Mouse (Mus musculus): ENCODE data around the gene Prkacb.

The Prkacb gene

DNA sequence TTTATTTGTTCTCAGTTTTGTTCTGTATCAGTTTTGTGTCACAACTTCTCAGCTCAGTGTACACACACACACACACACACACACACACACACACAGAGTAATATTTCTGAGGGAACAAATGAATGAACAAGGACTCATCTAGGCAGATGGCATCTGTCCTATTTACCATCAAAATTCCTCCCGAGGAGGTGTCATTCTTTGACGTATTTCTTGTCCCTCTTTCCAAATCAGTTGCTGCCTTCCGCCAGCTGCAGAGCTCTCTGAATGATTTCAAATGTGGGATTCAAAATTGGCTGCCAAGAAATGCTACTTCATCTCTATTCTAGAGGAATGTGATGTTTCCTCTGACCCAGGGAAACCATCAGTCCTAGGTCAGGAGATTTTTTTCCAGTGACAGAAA lies 89.8 kb downstream of the Prkacb start:
- DNase-seq (ENCODE audit: low read depth, low spot score), result no peak

DNA sequence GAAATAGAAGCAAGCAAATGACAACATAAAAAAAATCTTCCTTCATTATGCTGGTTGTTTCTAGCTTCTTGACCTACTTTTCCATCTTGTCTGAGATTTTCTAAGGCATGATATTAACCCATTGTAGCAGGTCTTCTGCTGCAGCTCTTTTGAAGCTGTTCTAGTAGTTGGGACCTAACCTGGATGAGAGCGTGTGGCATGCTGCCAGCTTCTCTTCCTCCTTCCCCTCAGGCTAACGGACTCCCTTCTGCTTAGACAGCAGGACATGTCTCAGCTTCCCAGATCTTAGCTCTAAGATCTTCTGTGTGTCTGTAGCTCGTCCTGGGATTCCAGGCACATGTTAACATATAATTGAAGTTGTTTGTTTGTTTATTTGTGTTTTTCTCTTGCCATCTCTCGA lies 93.1 kb downstream of the Prkacb start:
- no peak for DNase-seq (ENCODE audit: low read depth, low spot score)

DNA sequence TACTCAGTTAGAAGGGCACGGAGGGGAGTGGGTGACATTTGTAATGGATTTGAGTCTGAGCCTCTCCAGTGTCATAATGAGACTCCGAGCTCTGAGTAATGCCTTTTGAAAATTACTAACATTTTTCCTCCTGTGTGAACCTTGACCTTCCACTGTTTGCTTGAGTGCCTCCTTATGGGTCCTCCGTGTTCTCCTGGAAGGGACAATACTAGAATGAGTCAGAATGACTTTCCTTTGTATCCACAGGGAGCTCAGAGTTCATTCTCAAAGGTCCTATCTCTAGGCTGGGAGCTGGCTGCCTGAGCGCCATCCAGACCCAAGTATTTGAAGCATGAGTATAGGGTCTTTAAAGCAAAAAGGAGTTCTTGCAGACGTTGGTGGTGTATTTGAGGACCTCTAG lies 94.5 kb downstream of the Prkacb start:
- no peak for DNase-seq (ENCODE audit: low read depth, low spot score)

DNA sequence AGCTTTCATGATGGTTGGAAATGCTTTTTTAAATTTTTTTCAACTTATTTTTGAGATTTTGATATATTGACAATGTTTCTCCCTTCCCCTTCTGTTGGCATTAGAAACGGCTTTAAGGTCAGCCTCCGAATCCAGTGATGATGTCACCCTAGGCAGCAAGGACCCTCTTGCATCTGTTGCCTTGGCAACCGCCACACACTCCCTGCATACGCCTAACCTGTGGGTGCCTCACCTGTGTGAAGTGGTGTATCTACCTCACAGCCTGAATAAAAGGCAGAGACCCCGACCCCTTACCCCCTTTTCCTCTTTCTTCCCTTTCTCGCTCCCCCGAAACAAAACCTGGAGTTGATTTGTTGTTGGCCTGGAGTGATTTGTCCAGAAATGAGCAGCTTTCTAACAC lies 100.5 kb downstream of the Prkacb start:
- DNase-seq (ENCODE audit: low read depth, low spot score), result no peak

DNA sequence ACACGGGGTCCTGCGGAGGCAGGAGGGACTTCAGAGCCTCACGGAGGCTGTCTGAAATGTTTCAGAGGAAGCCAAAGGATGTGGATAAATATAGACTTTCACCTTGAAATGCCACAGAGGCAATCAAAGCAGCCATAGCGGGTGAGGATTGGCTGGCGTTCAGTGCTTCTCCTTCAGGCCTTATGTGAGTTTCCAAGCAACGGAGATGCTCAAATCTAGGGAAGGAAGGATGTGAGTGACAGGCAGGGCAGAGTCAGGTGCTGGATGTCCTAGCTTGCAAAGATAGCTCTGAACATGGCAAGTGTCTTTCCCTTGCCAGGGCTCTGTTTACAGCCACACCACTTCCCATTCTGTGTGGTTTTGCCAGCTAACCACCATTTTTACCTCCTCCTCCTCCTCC lies 101.2 kb downstream of the Prkacb start:
- DNase-seq (ENCODE audit: low read depth, low spot score), result no peak

DNA sequence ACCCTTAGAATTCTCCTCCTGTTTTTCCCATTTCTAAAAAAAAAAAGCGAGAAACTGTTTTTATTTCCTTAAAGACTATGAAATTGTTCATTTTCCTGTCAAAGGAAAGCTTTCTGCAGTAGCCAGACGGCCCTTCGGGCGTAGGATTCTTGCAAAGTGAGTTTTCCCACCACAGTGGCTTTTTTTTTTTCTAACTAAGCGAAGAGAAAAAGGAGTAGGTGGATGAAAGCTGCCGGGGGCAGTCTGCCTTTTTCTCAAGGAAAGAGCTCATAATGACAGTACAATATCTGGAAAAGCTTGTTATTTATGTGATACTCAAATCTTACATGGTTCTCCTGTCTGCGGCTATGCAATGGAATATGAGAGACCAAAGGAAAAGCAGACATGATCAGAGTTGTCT lies 101.7 kb downstream of the Prkacb start:
- DNase-seq (ENCODE audit: low read depth, low spot score), result no peak

DNA sequence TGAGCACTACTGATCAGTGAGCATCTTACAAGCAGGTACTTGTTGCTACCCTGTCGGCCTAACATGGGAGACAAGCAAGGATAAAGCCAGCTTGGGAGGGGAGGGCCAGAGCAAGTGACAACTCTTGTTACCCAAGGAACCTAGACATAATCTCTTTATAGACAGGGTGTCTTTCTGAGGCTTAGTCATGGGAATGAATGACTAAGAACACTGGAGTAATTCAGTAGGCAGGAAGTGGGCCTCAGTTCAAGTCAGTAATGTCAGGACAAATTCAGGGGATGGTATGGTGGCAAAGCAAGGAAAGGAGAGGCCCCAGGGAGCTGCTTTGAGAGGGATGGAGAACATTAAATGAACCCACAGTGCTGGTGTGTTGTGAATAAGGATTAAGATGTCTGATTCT lies 103.7 kb downstream of the Prkacb start:
- no peak for DNase-seq (ENCODE audit: low read depth, low spot score)

DNA sequence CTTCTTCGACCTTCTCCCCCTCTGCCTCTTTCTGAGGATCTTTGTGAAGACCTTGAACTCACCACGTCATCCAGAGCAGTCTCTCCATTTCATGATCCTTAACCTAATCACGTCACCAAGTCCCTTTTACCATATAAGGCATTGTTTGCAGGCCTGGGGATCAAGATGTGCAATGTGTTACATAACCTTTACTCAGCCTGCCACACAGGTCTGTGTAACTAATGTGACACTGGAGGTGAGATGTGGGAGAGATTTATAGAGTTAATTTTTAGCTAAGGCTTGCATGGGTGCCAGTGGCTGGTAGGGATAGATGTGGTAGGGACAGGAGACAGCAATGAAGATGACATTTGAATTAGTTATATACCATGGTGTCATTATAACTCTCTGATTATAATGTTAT lies 104.4 kb downstream of the Prkacb start:
- no peak for DNase-seq (ENCODE audit: low read depth, low spot score)

DNA sequence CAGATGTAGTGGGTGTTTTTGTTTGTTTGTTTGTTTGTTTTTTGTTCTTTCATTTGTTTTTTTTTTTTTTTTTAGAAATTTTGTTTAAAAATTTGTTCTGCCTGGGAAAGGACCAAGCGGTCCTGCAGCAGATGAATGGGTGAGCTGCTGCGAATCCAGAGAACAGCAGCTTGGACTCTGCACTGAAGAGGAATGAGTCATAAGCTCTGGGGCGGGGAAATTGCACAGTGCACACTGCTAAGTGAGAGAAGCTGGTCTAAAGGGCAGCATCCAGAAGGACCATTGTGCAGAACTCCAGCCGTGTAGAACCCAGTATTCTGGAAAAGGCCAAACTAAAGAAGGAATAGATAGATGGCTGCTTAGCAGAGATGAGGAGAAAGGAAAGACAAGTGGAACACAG lies 108.7 kb downstream of the Prkacb start:
- DNase-seq (ENCODE audit: low read depth, low spot score), result no peak

DNA sequence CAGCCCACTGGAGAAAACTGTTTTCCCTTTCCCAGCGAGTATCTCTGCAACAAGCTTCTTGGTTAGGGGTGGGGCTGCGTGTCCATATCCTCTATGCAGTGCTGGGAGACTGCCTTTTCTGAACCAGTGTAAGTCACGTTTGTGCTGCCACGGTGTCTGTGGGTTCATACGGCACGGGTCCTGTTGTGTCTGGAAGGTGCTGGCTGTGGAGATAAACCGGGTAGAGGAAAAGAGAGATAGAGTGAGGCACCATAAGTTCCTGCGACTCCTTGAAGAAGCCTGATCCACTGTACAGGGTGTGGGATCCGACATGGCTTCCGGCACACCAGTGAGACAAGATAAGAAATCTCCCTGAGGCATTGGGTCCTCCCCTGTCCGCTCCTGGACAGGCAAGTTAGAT lies 112.7 kb downstream of the Prkacb start:
- no peak for DNase-seq (ENCODE audit: low read depth, low spot score)

DNA sequence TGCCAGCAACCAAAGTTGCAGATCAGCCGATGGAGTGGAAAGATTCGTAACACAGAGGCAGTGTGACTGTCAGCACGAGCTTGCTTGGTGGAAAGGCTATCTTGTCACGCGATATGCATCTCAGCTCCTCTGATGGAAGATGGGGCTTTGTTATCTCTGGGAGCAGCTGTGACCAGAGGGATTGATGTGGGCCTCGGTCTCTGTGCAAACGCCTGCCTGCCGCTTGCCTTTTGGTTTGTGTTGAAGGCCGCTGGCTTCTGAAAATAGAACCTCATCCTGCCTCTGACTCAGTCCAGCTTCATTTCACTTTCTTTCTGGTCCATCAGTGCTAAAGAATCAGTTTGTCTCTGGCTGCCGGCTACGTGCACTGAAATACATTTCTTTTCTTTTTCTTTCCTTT lies 113.8 kb downstream of the Prkacb start:
- DNase-seq (ENCODE audit: low read depth, low spot score), result no peak

DNA sequence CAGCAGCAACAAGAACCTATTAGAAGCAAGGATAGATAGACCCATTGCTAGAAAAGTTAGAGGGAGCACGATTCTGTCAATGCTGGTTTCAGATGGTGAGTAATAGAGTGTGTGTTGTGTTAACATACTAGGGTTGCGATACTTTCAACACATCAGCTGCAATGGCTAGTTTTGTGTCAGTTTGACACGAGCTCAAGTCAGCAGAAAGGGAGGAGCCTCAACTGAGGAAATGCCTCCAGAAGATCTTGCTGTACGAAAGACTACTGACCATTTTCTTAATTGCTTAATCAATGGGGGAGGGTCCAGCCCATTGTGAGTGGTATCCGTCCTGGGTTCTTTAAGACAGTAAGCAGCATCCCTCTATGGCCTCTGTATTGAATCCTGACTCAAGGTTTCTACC lies 120.2 kb downstream of the Prkacb start:
- no peak for DNase-seq (ENCODE audit: low read depth, low spot score)

DNA sequence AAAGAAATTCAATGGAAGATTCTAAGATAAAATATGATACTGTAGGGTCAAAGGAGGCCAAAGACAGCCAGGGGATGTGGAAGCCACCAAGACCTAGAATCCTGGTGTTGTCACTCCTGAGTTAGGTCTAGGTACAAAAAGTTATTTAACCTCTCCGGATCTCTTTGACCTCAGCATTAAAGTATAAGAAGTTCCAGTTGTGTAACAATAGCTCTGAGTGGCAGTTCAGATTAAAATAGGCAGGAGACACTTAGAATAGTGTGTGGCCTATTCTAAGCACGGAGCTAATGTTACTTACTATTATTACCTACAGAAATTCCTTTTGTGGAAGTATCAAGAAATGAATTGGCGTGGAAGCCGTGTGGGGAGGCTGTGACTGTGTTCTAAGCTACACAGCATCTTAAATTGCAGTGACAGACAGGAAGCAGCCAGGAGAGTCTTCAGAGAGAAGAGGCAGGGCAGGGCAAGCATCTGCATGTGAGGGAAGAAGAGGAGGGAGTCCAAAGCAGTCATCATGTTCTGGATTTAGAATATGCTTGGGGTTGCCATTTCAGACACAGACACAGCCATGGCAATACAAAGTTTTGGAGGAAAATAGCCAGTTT lies 125.6 kb downstream of the Prkacb start:
- DNase-seq (ENCODE audit: low read depth, low spot score), result no peak

DNA sequence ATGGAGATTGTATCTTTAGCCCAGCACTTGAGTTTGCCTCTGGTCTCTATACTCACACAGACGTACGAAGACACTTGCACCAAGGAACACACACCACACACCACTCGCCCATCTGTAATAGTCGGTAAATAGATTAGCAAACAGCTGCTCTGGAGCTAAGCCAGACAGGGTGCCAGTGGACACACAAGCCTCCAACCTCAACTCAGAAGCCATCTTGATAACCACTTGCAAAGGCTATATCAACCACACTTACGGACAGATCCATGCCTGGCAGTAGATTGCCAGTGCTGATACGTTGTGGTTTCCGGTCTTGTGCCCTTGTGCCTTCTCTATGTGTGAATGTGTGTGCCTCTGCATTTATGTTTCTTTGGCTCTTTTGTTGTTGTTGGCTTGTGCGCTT lies 126.4 kb downstream of the Prkacb start:
- no peak for DNase-seq (ENCODE audit: low read depth, low spot score)

DNA sequence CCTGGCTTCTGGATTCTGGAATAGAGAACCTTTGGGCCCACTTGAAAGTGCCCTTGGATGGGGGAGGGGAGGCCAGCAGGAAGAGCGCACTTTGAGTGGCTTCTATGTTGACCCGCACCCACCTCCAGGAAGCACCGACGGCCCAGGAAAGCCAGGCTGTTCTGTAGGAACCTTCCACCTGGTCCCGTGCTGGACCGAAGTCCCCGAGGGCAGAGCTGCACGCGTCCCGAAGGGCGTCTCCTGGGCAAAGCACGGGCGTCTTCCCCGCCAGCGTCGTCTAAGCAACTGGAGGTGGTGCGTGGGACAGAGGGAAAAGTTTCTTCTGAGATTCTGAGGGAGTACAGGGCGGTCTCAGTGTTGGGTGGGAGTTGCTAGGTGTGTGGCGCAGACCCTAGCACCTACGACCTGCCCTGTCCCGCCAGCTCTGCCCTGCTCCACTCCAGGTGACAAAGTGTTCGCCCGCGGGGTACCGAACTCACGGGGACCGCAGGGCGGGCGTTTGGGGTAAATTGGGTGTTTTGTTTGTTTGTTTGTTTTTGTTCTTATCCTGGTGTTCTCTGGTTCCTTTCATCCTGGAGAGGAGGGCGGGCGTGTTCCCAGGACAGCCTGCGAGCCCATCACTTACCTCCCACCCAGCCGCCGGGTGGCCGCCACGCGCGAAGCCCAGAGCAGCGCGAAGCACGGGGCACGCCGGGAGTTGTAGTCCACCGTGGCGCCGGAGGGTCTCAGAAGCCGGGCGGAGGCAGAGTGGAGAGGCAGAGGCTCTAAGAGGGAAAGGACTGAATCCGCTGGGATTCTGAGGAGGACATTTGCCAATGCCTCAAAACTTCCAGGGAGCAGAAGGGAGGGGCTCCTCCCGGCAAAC lies 127.7 kb downstream of the Prkacb start, which contains the start of gene Samd13:
Gene Samd13 (minus strand): TSS at position 782 of the 865 bp plus-strand sequence.
- no peak for DNase-seq (ENCODE audit: low read depth, low spot score)

DNA sequence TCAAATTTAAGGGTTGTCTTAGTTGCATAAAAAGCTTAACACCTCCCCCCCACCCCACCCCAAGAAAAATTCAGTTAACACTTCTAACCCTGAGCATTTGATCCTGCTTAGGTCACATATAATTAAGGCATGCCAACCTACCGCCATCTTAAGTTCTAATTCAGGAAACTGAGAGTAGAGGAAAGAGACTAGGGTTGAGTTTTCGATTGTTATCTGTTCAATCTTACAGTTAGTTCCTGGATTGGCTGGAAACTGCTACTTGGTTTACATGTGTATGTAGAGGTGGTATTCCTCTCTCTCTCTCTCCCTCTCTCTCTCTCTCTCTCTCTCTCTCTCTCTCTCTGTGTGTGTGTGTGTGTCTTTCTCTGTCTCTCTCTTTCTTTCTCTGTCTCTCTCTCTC lies 129.7 kb downstream of the Prkacb start:
- no peak for DNase-seq (ENCODE audit: low read depth, low spot score)

DNA sequence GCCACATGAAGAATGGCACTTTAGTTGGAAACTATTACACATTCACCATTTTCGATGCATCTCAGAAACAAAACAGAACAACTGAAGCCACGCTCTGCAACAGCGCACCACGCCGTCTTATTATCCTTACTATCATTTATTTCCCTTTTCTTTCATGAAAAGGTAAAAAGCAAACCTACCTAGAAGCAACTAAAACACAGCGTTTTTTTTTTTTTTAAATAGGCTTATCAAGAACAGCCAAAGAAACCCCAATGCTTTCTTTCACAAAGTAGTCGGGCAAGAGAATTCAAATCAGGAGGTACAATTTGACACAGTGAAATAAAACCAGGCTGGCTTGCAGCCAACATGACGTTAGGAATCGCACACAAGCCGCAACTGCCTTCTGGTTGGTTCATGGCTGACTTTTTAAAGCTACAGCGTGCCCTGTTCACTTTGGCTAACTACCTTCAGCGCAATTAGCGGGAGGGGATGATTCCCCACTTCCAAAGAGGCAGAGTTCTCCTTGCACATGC lies 130.6 kb downstream of the Prkacb start:
- no peak for DNase-seq (ENCODE audit: low read depth, low spot score)

DNA sequence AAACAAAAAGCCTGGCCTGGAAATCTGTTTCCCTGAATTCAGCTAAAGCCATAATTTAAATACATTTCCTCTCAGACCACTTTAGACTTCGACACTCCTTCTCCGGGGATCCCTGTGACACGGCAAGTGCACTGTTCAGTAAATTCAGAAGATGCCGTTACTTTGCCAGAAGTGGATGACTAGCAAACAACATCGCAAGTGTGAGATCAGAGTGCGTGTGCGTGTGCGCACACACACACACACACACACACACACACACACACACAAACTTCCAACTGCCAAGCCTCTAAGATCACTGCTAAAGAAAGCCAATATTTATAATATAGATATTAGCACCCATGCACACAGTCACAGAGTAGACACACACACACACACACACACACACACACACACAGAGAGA lies 131.1 kb downstream of the Prkacb start:
- no peak for DNase-seq (ENCODE audit: low read depth, low spot score)

DNA sequence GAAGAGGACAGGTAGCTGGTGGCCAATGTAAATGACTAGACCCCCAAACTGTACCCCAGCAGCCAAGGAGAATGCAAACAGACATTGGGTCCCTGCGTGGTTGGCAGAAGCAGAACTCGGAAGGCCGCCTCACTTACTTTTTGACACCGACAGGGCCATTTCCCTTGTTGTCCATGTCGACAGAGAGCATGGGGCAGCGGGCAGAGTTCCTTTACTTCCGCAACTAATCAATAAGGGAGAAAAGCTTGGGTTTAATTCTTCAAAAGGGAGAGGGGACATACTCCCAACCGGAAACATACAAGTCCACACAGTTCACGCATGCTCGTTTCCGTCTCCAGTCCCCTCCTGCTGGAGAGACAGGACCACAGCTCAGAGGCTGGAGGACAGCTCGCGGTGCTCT lies 132.2 kb downstream of the Prkacb start:
- DNase-seq (ENCODE audit: low read depth, low spot score), result no peak

DNA sequence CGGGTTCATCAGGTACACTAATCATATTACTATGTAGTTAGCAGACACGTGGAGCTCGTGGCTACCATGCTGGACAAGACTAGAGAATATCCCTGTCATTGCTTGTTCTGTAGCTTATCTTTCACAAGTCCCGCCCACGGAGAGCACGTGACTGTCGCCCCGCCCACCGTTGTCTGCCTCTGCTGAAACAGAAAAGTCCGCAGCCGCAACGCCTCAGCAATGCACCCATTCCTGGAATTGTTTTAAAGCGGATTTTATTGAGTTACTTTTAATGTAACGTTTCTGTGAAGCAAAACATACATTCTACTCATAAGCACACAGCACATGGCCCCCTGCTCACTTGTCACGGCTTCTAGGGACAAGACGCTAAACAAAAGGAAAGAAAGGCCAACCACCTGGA lies 133.1 kb downstream of the Prkacb start:
- no peak for DNase-seq (ENCODE audit: low read depth, low spot score)

Measured in A20 (cell line).